Mouse (Mus musculus): Measurements from ENCODE around the gene Olfr814.
"Not testable (repeated sequence)": the region's sequence is repeated elsewhere in the genome, so short reads cannot be mapped to it uniquely, and the experiment has no call there.

DNA sequence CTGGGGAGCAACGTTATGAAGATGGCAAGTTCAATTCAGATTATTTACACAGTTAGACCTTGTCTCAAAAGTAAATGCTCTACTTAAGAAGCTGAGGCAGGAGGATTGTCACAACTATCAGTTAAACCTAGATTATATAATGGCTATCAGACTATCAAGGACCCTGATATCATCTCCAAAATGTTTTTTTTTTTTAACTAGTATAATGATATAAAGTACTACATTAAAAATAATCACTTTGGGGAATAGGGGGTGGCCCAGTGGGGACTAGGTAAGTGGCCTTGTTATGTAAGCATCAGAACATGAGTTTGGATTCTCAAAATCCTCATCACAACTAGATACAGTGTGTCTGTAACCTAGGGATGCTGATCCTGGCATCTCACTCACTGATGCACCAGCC, at the start of gene Olfr814:
- TF ChIP-seq CTCF (IDR thresholded peaks at IDR 0.05; ENCODE audit: low read depth, low read length); GATA2 (IDR thresholded peaks at IDR 0.05; ENCODE audit: borderline replicate concordance, low read depth, low read length); TAL1 (conservative IDR thresholded peaks at IDR 0.05; ENCODE audit: low read depth, low read length): not testable (repeated sequence)
